Mouse (Mus musculus) adrenal gland, postnatal 4 days (tissue): Measurements from ENCODE around the gene Tchhl1. TPM values are rescaled to one million over a fixed set of nuclear protein-coding genes. Genes with fewer than 3 reads are reported as not detected.

ENCODE experiments used
- DNase-seq, 2 experiments: peaks; one replicate each; pipeline ENCODE4 v3.0.0; 2021 to 2022; ENCODE audit warnings: low spot score in 2 of 2, mixed read lengths in 2 of 2
- microRNA-seq: library from miRNA; unstranded; fragments of <30 nt; microRNA quantifications from one replicate; pipeline ENCODE4 v1.2.0, GENCODE M21; 2021
- total RNA-seq, 2 experiments: library from RNA; stranded (reverse); gene quantifications; 2 replicates each; pipeline ENCODE4 v1.2.3; 2021

Gene Tchhl1
- total RNA-seq, 2 experiments from 2014 or later, result 0.22 TPM; not detected in 1

DNA sequence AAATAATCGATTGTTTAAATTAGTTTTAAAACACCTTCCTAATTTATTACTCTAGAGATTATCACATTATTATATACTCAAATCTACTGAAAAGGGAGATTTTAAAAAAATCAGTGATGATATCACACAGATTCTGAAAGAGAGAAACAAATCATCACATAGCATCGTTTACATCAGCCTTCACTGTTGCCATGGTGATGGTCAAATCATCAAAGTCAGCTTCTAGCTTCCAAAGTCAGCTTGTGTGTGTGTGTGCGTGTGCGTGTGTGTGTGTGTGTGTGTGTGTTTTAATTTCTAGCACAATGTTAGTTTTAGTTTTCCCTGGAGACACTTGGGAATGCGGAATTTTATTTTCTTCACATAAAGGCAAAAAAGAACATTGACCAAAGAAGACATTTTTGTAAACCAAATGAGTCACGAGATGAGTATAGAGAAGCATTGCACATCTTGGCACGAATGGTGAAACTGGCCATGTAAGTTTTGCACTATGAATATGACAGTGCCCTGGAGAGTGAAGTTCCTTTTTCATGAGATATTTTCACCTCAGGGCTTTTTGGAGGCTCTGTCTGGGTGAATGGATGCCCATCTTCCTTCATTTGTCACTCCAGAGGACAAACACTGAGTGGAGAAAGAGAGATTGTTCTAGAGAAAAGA is 36.1 kb downstream of the Tchhl1 start:
- DNase-seq, result no peak

DNA sequence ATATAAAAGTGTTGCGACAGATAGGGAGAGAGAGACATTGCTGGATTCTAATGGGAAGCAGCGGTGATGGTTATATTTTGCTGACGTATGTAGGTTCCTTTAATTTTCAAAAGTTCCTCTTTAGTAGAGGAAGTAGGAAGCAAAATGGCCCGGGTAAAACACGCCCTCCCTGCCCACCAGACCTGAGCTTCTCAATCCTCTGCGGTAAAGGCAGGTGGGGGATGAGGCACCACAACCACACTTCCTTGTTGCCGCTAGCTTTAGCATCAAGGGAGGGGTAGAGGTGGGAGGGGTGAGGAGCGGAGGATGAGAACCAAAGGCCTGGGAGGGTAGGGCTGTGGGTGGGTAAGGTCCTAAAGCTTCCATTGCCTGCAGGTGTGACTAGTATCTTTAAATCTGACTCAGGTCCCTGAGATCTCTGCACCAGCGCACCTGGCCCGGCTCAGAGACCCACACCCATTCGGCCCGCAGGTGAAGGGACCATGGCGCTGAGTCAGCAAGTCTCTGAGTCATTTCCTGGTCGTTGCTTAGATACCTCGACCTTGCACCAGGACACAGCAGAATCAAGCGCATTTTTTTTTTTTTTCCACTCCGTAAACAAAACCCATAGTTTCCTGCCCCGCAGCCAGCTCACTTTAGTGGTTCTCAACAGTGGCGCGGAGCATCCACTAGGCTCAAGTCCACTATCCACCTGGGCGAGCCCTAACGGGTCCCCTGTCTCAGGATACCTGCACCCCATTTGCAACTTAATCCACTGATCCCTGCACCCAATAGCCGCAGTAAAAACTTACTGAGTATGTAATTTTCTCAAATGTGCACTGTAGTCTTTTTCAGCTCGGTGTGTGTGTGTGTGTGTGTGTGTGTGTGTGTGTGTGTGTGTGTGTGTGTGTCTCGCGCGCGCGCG is 37.7 kb downstream of the Tchhl1 start:
- no peak for DNase-seq

DNA sequence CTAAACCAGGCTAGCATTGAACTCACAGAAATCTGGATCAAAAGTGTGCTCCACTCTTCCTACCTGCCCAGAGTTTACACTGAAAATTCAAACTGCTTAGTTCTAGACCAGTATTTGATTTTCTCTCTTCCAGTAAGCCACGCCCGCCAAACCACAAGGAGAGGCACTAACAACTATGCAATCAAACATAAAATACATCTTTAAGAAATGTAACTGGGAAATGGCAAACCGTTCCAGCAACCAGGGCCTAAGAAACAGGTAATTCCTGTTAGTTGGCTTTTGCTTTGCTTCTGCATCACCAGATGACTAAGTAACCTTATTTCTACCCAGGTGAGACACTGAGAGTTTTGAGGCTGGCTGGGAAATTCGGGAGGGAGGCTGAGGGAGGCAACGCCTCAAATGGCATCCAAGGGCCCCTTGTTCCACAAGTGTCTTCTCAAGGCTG is 38.3 kb downstream of the Tchhl1 start:
- DNase-seq, result no peak

DNA sequence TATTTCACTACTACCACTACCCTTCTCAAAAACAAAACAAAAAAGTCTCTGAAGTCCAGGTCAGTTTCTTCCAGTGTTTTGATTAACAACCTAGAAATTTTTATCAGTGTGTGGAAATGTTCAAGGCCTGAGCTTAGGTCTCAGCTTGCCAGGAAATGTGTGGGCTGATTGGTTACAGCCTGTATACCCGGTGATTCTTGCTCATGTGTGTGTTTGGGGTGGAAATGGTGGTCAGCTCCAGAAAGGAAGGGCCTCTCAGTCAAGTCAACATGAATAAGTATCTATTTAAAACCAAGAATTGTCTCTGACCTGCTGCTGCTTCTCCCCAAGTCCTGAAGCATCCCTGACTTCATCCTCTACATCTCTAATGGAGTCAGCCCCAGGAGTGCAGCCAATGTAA is 40.7 kb downstream of the Tchhl1 start:
- DNase-seq, result no peak

DNA sequence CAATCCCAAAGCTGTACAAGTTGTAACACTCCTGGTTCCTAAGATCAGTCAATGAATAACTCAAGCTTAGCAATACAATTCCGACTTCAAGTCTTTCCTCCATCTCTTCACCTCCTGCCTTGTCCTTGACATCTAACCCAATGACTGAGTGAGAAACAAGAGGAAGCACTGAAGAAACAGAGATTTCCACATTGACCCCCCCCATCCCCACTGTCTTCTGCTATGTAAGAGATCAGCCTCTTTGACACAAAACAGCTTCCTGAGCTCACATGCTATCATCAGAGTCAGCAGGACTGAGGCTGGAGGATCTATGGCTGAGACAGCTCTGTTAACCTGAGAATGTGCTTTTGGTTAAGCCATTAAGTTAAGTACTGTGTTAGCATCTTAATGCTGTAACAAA is 42.5 kb downstream of the Tchhl1 start:
- no peak for DNase-seq

DNA sequence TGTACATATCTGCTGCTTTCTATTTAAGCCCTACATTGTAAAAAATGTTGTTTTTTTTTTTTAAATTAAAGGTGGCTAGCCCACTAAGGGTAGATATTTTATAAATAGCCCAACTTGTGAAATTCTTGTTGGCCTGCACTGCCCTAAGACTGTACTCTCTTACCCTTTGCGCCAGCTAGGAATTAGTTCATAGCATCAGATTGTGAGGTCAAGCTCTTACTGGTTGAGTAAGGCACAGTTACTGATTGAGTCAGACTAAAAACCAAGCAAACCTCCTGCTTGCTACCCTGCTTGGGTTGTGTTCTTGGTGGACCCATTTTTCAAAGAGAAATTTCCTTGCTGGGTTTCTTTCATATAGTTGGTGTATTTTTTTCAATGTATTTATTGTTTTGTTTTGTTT is 43.2 kb downstream of the Tchhl1 start:
- DNase-seq, result no peak

DNA sequence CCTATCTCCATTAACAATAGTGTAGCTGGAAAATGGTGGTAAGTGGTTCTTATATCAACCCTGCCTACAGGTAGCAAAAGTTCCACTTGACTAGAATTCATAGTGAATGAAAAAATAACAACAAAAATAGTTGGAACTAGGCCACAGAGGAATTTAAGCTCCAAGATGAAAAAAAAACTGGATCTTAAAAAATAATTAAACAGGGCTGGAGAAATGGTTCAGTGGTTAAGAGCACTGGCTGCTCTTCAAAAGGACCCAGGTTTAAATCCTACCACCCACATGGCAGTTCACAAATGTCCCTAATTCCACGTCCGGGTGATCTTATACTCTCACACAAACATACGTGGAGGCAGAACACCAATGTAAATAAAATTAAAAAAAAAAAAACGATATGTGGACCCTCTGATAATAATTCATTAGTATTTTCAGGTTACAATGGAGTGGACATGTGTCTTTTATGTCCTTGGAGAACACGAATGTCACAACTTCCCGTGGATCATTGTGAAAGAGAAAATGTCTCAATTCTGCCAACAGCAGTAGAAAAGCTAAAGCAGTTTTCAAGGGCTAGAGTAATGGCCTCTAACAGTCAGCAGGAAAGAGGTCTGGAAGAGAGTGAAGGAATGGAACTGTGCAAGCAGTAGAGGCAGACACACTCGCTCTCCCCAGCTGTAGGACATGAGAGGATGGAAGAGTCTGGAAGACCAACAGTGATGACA is 44.0 kb downstream of the Tchhl1 start:
- DNase-seq, result no peak

DNA sequence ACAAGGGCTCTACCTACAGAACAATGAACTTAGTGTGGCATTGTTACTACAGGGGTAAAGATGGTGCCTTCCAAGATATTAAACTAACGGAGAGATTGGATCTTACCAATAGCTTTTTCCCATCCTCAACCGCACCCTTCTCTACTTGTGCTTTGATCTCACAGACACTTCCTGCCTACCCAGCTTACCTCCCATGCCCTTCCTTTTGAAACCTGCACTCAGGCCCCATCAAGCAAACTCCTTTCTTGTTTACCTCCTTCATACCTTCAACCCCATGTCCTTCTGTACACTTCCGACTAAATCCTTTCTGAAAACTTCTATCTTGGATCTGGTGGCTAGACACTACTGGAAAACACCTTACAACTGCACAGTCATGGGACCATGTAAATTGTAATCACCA is 46.1 kb downstream of the Tchhl1 start:
- DNase-seq, result no peak

DNA sequence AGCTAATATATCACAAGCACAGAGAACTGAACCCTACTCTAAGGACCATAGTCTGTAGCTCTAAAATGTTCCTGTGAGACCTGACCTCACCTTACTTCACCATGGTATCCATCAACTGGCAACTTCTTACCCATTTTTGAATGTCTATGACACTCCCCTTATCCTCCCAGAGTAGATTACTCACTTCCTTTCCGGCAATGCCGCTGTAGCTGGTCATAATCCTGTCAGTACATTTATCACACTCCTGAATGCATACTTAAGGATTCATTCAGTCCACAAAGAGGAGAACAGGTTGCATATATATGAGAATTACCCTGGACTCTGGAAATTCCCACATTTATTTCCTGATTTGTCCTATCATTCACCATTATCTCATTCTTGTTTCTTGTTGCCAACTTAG is 48.8 kb downstream of the Tchhl1 start:
- no peak for DNase-seq

DNA sequence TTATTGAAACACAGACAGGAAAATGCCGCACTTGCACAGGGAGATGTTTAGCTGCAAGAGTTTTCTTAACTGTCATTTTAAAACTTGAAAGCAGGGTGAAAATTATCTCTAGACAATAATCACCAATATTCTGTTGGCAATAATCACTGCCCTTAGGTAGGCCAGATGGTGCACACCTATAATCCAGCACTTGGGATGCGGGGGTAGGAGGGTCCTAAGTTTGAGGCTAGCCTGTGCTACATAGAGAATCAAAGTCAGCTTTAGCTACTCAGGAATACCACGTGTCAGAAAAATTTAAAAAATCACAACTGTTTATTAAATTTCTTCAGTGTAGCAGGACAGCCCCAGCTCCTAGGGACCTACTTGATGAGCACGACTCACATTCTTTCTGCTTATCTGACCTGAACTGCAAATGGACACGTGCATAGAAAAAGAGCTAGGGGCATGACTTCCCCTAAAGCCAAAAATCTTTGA is 51.3 kb downstream of the Tchhl1 start:
- no peak for DNase-seq

DNA sequence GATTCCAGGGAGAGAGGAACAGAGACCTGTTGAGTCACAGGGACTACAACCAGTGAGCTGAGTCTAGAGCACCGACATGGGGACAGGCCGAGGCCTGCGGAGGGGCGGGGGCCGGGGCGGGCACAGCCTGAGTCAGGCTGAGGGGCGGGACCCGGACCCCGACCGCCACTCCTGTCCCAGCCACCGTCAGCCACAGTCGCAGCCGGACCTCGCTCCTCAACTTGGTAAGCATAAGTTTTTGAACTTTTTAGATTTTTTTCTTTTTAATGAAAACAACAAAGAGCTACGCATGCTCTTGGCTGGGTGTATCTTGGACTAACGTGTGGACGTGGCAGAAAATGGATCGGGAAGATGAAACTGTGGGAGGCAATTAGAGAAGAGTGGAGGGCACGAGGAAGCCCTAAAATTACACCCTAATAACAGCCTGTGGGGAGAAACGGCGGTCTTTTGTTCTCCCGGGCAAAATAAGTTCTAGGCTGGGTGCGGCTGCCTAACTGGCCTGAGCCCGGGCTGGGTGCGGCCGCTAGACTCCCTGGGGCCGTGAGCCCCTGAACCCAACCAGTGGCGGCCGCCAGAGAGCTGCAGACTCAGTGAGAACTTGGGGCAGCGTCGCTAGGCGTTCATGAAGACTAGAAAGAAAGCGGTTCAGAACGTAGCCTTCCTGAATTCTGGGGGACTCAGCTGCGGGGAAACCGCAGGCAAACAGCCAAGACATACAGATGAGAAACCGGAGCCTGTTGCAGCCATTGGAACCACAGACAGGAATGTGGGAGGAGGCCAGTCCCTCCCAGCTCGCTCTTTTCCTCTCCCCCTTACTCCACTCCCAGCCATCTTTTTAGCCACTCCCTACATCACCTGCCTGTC is 52.0 kb downstream of the Tchhl1 start, which contains the start of gene S100a11:
TSS of gene S100a11 (plus strand) at position 159 of the 864 bp plus-strand sequence.
- DNase-seq, result peak; percentile 8 to 25

Small RNAs within 50 kb of the gene (microRNA-seq; reads per million reads assigned to microRNA genes)
- gene Gm22752, result not detected

Other genes with a start within 250 kb of the Tchhl1 start
- gene Flg, start 195.2 kb upstream of the Tchhl1 start, total RNA-seq, result not detected
- not detected for gene Hrnr, start 149.0 kb upstream of the Tchhl1 start, total RNA-seq
- not detected for gene Rptn, start 75.1 kb upstream of the Tchhl1 start, total RNA-seq
- gene Tchh, start 26.4 kb upstream of the Tchhl1 start, total RNA-seq, result under 1 TPM; 0.59 to 0.98 TPM
- 100 to 1,000 TPM; 223 to 236 TPM for gene S100a11, start 51.7 kb downstream of the Tchhl1 start, total RNA-seq
- 100 to 1,000 TPM; 198 to 205 TPM for gene S100a10, start 86.3 kb downstream of the Tchhl1 start, total RNA-seq
- 1 to 10 TPM; 1.5 to 1.9 TPM for gene Tdpoz2, start 183.9 kb downstream of the Tchhl1 start, total RNA-seq
- gene Tdpoz1, start 207.6 kb downstream of the Tchhl1 start, total RNA-seq, result not detected
- not detected for gene Gm37596, start 224.3 kb downstream of the Tchhl1 start, total RNA-seq